Mouse (Mus musculus): ENCODE results near the gene H3f3a. TPM values are rescaled to one million over a fixed set of nuclear protein-coding genes. Genes with fewer than 3 reads are reported as not detected.

H3f3a gene
- polyA plus RNA-seq (2012; rRNA removed) = 324 and 348 TPM in 2 replicates

GRCm38 (mm10) chr1:180813885-180814740 lies at the start of gene H3f3a:
TSS of gene H3f3a (minus strand) at chr1:180813943.
- H3K4me3 ChIP-seq (ENCODE audit: insufficient read depth, low read depth, low read length) = peak within 1 kb of the TSS; percentile 97
- DNase-seq = peak; percentile 93
- H3K27me3 ChIP-seq (replicated peaks; ENCODE audit: control insufficient read depth, insufficient read depth, low read length) = no peaks in the 10 kb centered on the region
- WGBS = 2% methylated on average over 67 of the region's 69 CpGs
- H3K27ac ChIP-seq (ENCODE audit: insufficient read depth, low read depth, low read length) = peak within 1 kb of the TSS; percentile 91
- peaks cover 3% of the 10 kb centered on the region; the same call in 1 of the 2 replicates for H3K4me1 ChIP-seq (ENCODE audit: control insufficient read depth, insufficient read depth, low read length)
- peaks cover 6% of the 10 kb centered on the region for H3K36me3 ChIP-seq (ENCODE audit: control insufficient read depth, insufficient read depth, low read length)
- TF ChIP-seq POLR2A (IDR thresholded peaks at IDR 0.05; ENCODE audit: low read depth, low read length) (no peak), CTCF (conservative IDR thresholded peaks at IDR 0.05; ENCODE audit: insufficient read depth, insufficient read length, low read depth, low read length) (no peak)

GRCm38 (mm10) chr1:180860030-180860429 lies 46.3 kb upstream of the H3f3a start:
- 85% methylated on average over 6 of the region's 6 CpGs for WGBS
- DNase-seq = no peak
- no peaks in the 10 kb centered on the region for H3K4me1 ChIP-seq (ENCODE audit: control insufficient read depth, insufficient read depth, low read length)
- H3K4me3 ChIP-seq (ENCODE audit: insufficient read depth, low read depth, low read length) = no peak overlapping the region
- H3K36me3 ChIP-seq (ENCODE audit: control insufficient read depth, insufficient read depth, low read length) = peaks cover 4% of the 10 kb centered on the region
- H3K27ac ChIP-seq (ENCODE audit: insufficient read depth, low read depth, low read length) = no peak overlapping the region
- no peaks in the 10 kb centered on the region for H3K27me3 ChIP-seq (replicated peaks; ENCODE audit: control insufficient read depth, insufficient read depth, low read length)
- no peak for TF ChIP-seq POLR2A (IDR thresholded peaks at IDR 0.05; ENCODE audit: low read depth, low read length)
- TF ChIP-seq CTCF (conservative IDR thresholded peaks at IDR 0.05; ENCODE audit: insufficient read depth, insufficient read length, low read depth, low read length) = no peak

- Histone ChIP-seq H3K4me1 (ENCODE audit: control insufficient read depth, insufficient read depth, low read length) (no peaks in the 10 kb centered on the region), H3K4me3 (ENCODE audit: insufficient read depth, low read depth, low read length) (no peak overlapping the region), H3K27ac (ENCODE audit: insufficient read depth, low read depth, low read length) (no peak overlapping the region), H3K36me3 (ENCODE audit: control insufficient read depth, insufficient read depth, low read length) (peaks cover 4% of the 10 kb centered on the region), H3K27me3 (replicated peaks; ENCODE audit: control insufficient read depth, insufficient read depth, low read length) (no peaks in the 10 kb centered on the region)
- TF ChIP-seq CTCF (conservative IDR thresholded peaks at IDR 0.05; ENCODE audit: insufficient read depth, insufficient read length, low read depth, low read length) (no peak), POLR2A (IDR thresholded peaks at IDR 0.05; ENCODE audit: low read depth, low read length) (no peak)
- DNase-seq = no peak
Measured at GRCm38 (mm10) chr1:180858763-180859162, 45.0 kb upstream of the H3f3a start.

- H3K4me1 ChIP-seq (ENCODE audit: control insufficient read depth, insufficient read depth, low read length) = peaks cover 5% of the 10 kb centered on the region; the same call in 1 of the 2 replicates
- DNase-seq = peak; percentile 100
- WGBS = under 1% methylated on average over 77 of the region's 77 CpGs
- TF ChIP-seq POLR2A (IDR thresholded peaks at IDR 0.05; ENCODE audit: low read depth, low read length) (peak; percentile 98), CTCF (conservative IDR thresholded peaks at IDR 0.05; ENCODE audit: insufficient read depth, insufficient read length, low read depth, low read length) (no peak)
- no peaks in the 10 kb centered on the region for H3K27me3 ChIP-seq (replicated peaks; ENCODE audit: control insufficient read depth, insufficient read depth, low read length)
- peak within 1 kb of the TSS; percentile 96 for H3K27ac ChIP-seq (ENCODE audit: insufficient read depth, low read depth, low read length)
- H3K36me3 ChIP-seq (ENCODE audit: control insufficient read depth, insufficient read depth, low read length) = no peaks in the 10 kb centered on the region
- H3K4me3 ChIP-seq (ENCODE audit: insufficient read depth, low read depth, low read length) = peak within 1 kb of the TSS; percentile 78
Measured at GRCm38 (mm10) chr1:180850316-180851270, 36.9 kb upstream of the H3f3a start, which contains the start of gene Sde2. TSS of gene Sde2 (plus strand) at chr1:180851127.

GRCm38 (mm10) chr1:180849701-180850301 lies 36.1 kb upstream of the H3f3a start:
- H3K4me3 ChIP-seq (ENCODE audit: insufficient read depth, low read depth, low read length) = no peak overlapping the region
- no peaks in the 10 kb centered on the region for H3K27me3 ChIP-seq (replicated peaks; ENCODE audit: control insufficient read depth, insufficient read depth, low read length)
- peak; percentile 25 for DNase-seq
- WGBS = 47% methylated on average over 11 of the region's 11 CpGs
- H3K36me3 ChIP-seq (ENCODE audit: control insufficient read depth, insufficient read depth, low read length) = no peaks in the 10 kb centered on the region
- TF ChIP-seq POLR2A (IDR thresholded peaks at IDR 0.05; ENCODE audit: low read depth, low read length) (no peak), CTCF (conservative IDR thresholded peaks at IDR 0.05; ENCODE audit: insufficient read depth, insufficient read length, low read depth, low read length) (no peak)
- H3K4me1 ChIP-seq (ENCODE audit: control insufficient read depth, insufficient read depth, low read length) = peaks cover 5% of the 10 kb centered on the region; the same call in 1 of the 2 replicates
- H3K27ac ChIP-seq (ENCODE audit: insufficient read depth, low read depth, low read length) = peak overlapping the region; percentile 96

GRCm38 (mm10) chr1:180848511-180849241 lies 34.9 kb upstream of the H3f3a start:
- Histone ChIP-seq H3K36me3 (ENCODE audit: control insufficient read depth, insufficient read depth, low read length) (no peaks in the 10 kb centered on the region), H3K27ac (ENCODE audit: insufficient read depth, low read depth, low read length) (peak overlapping the region; percentile 79), H3K4me3 (ENCODE audit: insufficient read depth, low read depth, low read length) (peak overlapping the region; percentile 16), H3K27me3 (replicated peaks; ENCODE audit: control insufficient read depth, insufficient read depth, low read length) (no peaks in the 10 kb centered on the region), H3K4me1 (ENCODE audit: control insufficient read depth, insufficient read depth, low read length) (peaks cover 5% of the 10 kb centered on the region; the same call in 1 of the 2 replicates)
- 17% methylated on average over 11 of the region's 11 CpGs for WGBS
- no peak for TF ChIP-seq POLR2A (IDR thresholded peaks at IDR 0.05; ENCODE audit: low read depth, low read length)
- no peak for TF ChIP-seq CTCF (conservative IDR thresholded peaks at IDR 0.05; ENCODE audit: insufficient read depth, insufficient read length, low read depth, low read length)
- peak; percentile 68 for DNase-seq

Measured in kidney, adult 2 months (tissue).